ENCODE assay signal across 7 mouse cellular contexts in genomic region chr12:16810525-16811431, GRCm38 (mm10). TPM values are rescaled to one million over a fixed set of nuclear protein-coding genes. Genes with fewer than 3 reads are reported as not detected.
DNase-seq lines count a peak whose midpoint lies in the region; ATAC-seq and TF ChIP-seq lines count a peak whose summit lies in the region.

E2f6 (plus strand) TSS chr12:16810963.

- H3K36me3 ChIP-seq in embryonic facial prominence, embryonic 13.5 days, result peaks cover 5% of the 10 kb centered on the region
- H3K36me3 ChIP-seq in heart, adult 2 months (ENCODE audit: control insufficient read depth, insufficient read depth, low read length), result peaks cover 2% of the 10 kb centered on the region; the same call in 1 of the 2 replicates
- H3K36me3 ChIP-seq in limb, embryonic 13.5 days, result peaks cover 19% of the 10 kb centered on the region
- no peaks in the 10 kb centered on the region for H3K36me3 ChIP-seq in midbrain, embryonic 15.5 days (replicated peaks)

- no peaks in the 10 kb centered on the region for H3K9me3 ChIP-seq in embryonic facial prominence, embryonic 13.5 days
- H3K9me3 ChIP-seq in limb, embryonic 13.5 days, result no peaks in the 10 kb centered on the region
- H3K9me3 ChIP-seq in midbrain, embryonic 15.5 days, result no peaks in the 10 kb centered on the region

- H3K4me2 ChIP-seq in embryonic facial prominence, embryonic 13.5 days, result peak within 1 kb of the TSS; percentile 83
- H3K4me2 ChIP-seq in limb, embryonic 13.5 days (replicated peaks), result peak within 1 kb of the TSS; percentile 83
- peak within 1 kb of the TSS; percentile 59 for H3K4me2 ChIP-seq in midbrain, embryonic 15.5 days

- H3K79me2 ChIP-seq in heart, adult 2 months (replicated peaks; ENCODE audit: control insufficient read depth, insufficient read depth, low read length), result peaks cover 3% of the 10 kb centered on the region; the same call in 1 of the 2 replicates

- peak; percentile 73 for ATAC-seq in embryonic facial prominence, embryonic 13.5 days (ENCODE audit: insufficient number of reproducible peaks, insufficient read depth, low FRiP score, low TSS enrichment, low read depth)
- ATAC-seq in limb, embryonic 13.5 days (ENCODE audit: low FRiP score, low read depth), result peak; percentile 87
- ATAC-seq in midbrain, embryonic 15.5 days (replicated peaks), result peak; percentile 85

- no peak for TF ChIP-seq EP300 in heart, adult 2 months (IDR thresholded peaks at IDR 0.05; ENCODE audit: insufficient read depth, low read depth, low read length)

- peaks cover 17% of the 10 kb centered on the region for H3K4me1 ChIP-seq in embryonic facial prominence, embryonic 13.5 days
- peaks cover 5% of the 10 kb centered on the region for H3K4me1 ChIP-seq in heart, adult 2 months (ENCODE audit: control insufficient read depth, insufficient read depth, low read length)
- peaks cover 19% of the 10 kb centered on the region for H3K4me1 ChIP-seq in limb, embryonic 13.5 days
- peaks cover 24% of the 10 kb centered on the region for H3K4me1 ChIP-seq in midbrain, embryonic 15.5 days

- H3K27ac ChIP-seq in embryonic facial prominence, embryonic 13.5 days, result peak within 1 kb of the TSS; percentile 80
- peak within 1 kb of the TSS; percentile 81 for H3K27ac ChIP-seq in heart, adult 2 months
- H3K27ac ChIP-seq in limb, embryonic 13.5 days, result peak within 1 kb of the TSS; percentile 28; the same call in 1 of the 2 replicates
- H3K27ac ChIP-seq in midbrain, embryonic 15.5 days, result peak within 1 kb of the TSS; percentile 71

- peak; percentile 68 to 74 for DNase-seq in adrenal gland, postnatal 4 days (ENCODE audit: low spot score in 2 of 2)
- DNase-seq in heart, adult 2 months, result peak; percentile 89 to 90
- peak; percentile 65 to 79 for DNase-seq in kidney, adult 8-10 months
- peak; percentile 65 to 79 for DNase-seq in spleen, adult 18-20 months

- intact Hi-C loops in heart, adult 2 months (cut with DNase I), result no loop called here

- 6% methylated on average over 74 of the region's 81 CpGs for WGBS in embryonic facial prominence, embryonic 13.5 days
- 5% methylated on average over 79 of the region's 81 CpGs for WGBS in heart, adult 2 months
- WGBS in limb, embryonic 13.5 days, result 6% methylated on average over 80 of the region's 81 CpGs
- WGBS in midbrain, embryonic 15.5 days, result 5% methylated on average over 81 of the region's 81 CpGs

- peaks cover 31% of the 10 kb centered on the region for H3K27me3 ChIP-seq in embryonic facial prominence, embryonic 13.5 days
- no peaks in the 10 kb centered on the region for H3K27me3 ChIP-seq in heart, adult 2 months (ENCODE audit: control insufficient read depth, insufficient read depth, low read length)
- H3K27me3 ChIP-seq in limb, embryonic 13.5 days, result peaks cover 34% of the 10 kb centered on the region
- peaks cover 11% of the 10 kb centered on the region; the same call in 1 of the 2 replicates for H3K27me3 ChIP-seq in midbrain, embryonic 15.5 days (replicated peaks)

- H3K9ac ChIP-seq in embryonic facial prominence, embryonic 13.5 days, result peak within 1 kb of the TSS; percentile 90
- peak within 1 kb of the TSS; percentile 89 for H3K9ac ChIP-seq in heart, adult 2 months (ENCODE audit: low read depth, low read length)
- peak within 1 kb of the TSS; percentile 90 for H3K9ac ChIP-seq in limb, embryonic 13.5 days
- H3K9ac ChIP-seq in midbrain, embryonic 15.5 days, result peak within 1 kb of the TSS; percentile 67

- no peak for TF ChIP-seq CTCF in heart, adult 2 months (IDR thresholded peaks at IDR 0.05)

- TF ChIP-seq POLR2A in heart, adult 2 months (IDR thresholded peaks at IDR 0.05; ENCODE audit: insufficient read depth, low read depth, low read length), result peak; percentile 80

- H3K4me3 ChIP-seq in embryonic facial prominence, embryonic 13.5 days, result peak within 1 kb of the TSS; percentile 84
- H3K4me3 ChIP-seq in heart, adult 2 months, result peak within 1 kb of the TSS; percentile 87
- peak within 1 kb of the TSS; percentile 80 for H3K4me3 ChIP-seq in limb, embryonic 13.5 days
- peak within 1 kb of the TSS; percentile 60 for H3K4me3 ChIP-seq in midbrain, embryonic 15.5 days

RNA-seq across cellular contexts. Expression of gene E2f6, which starts in this region (rescaled TPM):
- 10 to 100 TPM; 37.2 to 41.4 TPM for total RNA-seq in adrenal gland, postnatal 4 days (2021)
- 57.9 and 65.4 TPM in 2 replicates for polyA plus RNA-seq in embryonic facial prominence, embryonic 13.5 days (2015; fragmentation: Nextera tagmentation; extraction: Ambion mirVana)
- total RNA-seq in heart, adult 2 months (2021), result 10 to 100 TPM; 79.1 to 84.1 TPM
- polyA plus RNA-seq in heart, adult 2 months (2012; rRNA removed), result 46.7 and 87.4 TPM in 2 replicates
- polyA plus RNA-seq in limb, embryonic 13.5 days (2015; fragmentation: Nextera tagmentation; extraction: Ambion mirVana), result 58.3 and 59.8 TPM in 2 replicates
- 29.8 and 30.1 TPM in 2 replicates for polyA plus RNA-seq in midbrain, embryonic 15.5 days (2015; fragmentation: Nextera tagmentation; extraction: Ambion mirVana)

Comparison
In these comparisons a context has a peak if more than half of its experiments do, and no peak if none do; other contexts are left out.
1. Peak in every context shown above with its lines: DNase-seq, ATAC-seq, H3K4me3 ChIP-seq and H3K27ac ChIP-seq.
2. H3K27ac ChIP-seq: peak in every context shown above with its lines; median percentile 81 in heart, adult 2 months; 80 in embryonic facial prominence, embryonic 13.5 days; 71 in midbrain, embryonic 15.5 days; 28 in limb, embryonic 13.5 days.